Mouse (Mus musculus) lung, adult 2 months (tissue): ENCODE data around the gene Vps36.

ENCODE experiments used
- CTCF ChIP-seq: fragments of 200-500 bp; IDR thresholded peaks from 2 replicates; pipeline ENCODE4 v1.5.1; 2011; ENCODE audit warnings: mild to moderate bottlenecking, low read length, control low read depth; ENCODE audit not compliant: insufficient read depth
- POLR2A ChIP-seq: fragments of 200-500 bp; IDR thresholded peaks from 2 replicates; pipeline ENCODE4 v1.6.1; 2011; ENCODE audit warnings: low read depth, mild to moderate bottlenecking, control low read depth, low read length, borderline replicate concordance; ENCODE audit errors: extremely low read depth

- TF ChIP-seq POLR2A = no peak
- TF ChIP-seq CTCF = no peak
Measured at GRCm38 (mm10) chr8:22199481-22199880, 6.9 kb downstream of the Vps36 start.
